Mouse (Mus musculus): ENCODE results near the gene Polr3h. TPM values are rescaled to one million over a fixed set of nuclear protein-coding genes. Genes with fewer than 3 reads are reported as not detected.
"Not testable (repeated sequence)": the region's sequence is repeated elsewhere in the genome, so short reads cannot be mapped to it uniquely, and the experiment has no call there.

The Polr3h gene
- polyA plus RNA-seq (2015; fragmentation: Nextera tagmentation; extraction: Ambion mirVana): 87.3 and 92.0 TPM in 2 replicates

- peak within 1 kb of the TSS; percentile 83 for H3K4me2 ChIP-seq
- H3K9ac ChIP-seq: peak within 1 kb of the TSS; percentile 59
- no peaks in the 10 kb centered on the region for H3K9me3 ChIP-seq
- no peaks in the 10 kb centered on the region for H3K36me3 ChIP-seq
- H3K27me3 ChIP-seq: no peaks in the 10 kb centered on the region
- ATAC-seq (ENCODE audit: low FRiP score, low read depth): peak; percentile 96
- WGBS: under 1% methylated on average over 52 of the region's 54 CpGs
- peak within 1 kb of the TSS; percentile 62 for H3K4me3 ChIP-seq
- peaks cover 39% of the 10 kb centered on the region for H3K4me1 ChIP-seq (replicated peaks)
- peak within 1 kb of the TSS; percentile 86 for H3K27ac ChIP-seq (replicated peaks)
These were observed at the start of gene Polr3h for GRCm38 (mm10) chr15:81925760-81926445. Gene Polr3h (minus strand): TSS chr15:81926240.

GRCm38 (mm10) chr15:81975156-81975555, 49.1 kb upstream of the Polr3h start:
- not testable (repeated sequence) for H3K9me3 ChIP-seq; H3K36me3 ChIP-seq; H3K9ac ChIP-seq; H3K4me2 ChIP-seq; ATAC-seq (ENCODE audit: low FRiP score, low read depth); H3K27me3 ChIP-seq; H3K27ac ChIP-seq (replicated peaks); H3K4me3 ChIP-seq; H3K4me1 ChIP-seq (replicated peaks)
- 92% methylated on average over 8 of the region's 8 CpGs for whole genome bisulfite sequencing

- H3K4me3 ChIP-seq; ATAC-seq (ENCODE audit: low FRiP score, low read depth); H3K36me3 ChIP-seq; H3K27me3 ChIP-seq; H3K4me1 ChIP-seq (replicated peaks); H3K9me3 ChIP-seq; H3K4me2 ChIP-seq; H3K27ac ChIP-seq (replicated peaks); H3K9ac ChIP-seq: not testable (repeated sequence)
- WGBS: 87% methylated on average over 4 of the region's 4 CpGs
These were observed 44.5 kb upstream of the Polr3h start for GRCm38 (mm10) chr15:81970498-81970897.

GRCm38 (mm10) chr15:81969635-81970034, 43.6 kb upstream of the Polr3h start:
- WGBS: 74% methylated on average over 6 of the region's 6 CpGs
- not testable (repeated sequence) for H3K4me2 ChIP-seq; ATAC-seq (ENCODE audit: low FRiP score, low read depth); H3K4me3 ChIP-seq; H3K27me3 ChIP-seq; H3K9me3 ChIP-seq; H3K36me3 ChIP-seq; H3K27ac ChIP-seq (replicated peaks); H3K9ac ChIP-seq; H3K4me1 ChIP-seq (replicated peaks)

GRCm38 (mm10) chr15:81969173-81969572, 43.1 kb upstream of the Polr3h start:
- 81% methylated on average over 7 of the region's 7 CpGs for WGBS
- Histone ChIP-seq H3K9me3 (0 out of 2 replicates have a peak, but pooled peaks cover 6% of the 10 kb centered on the region), H3K9ac (no peak overlapping the region), H3K4me2 (no peak overlapping the region), H3K4me3 (no peak overlapping the region), H3K27ac (replicated peaks) (no peak overlapping the region), H3K27me3 (no peaks in the 10 kb centered on the region), H3K4me1 (replicated peaks) (no peaks in the 10 kb centered on the region), H3K36me3 (no peaks in the 10 kb centered on the region)
- no peak for ATAC-seq (ENCODE audit: low FRiP score, low read depth)

- H3K27ac ChIP-seq (replicated peaks): no peak overlapping the region
- no peak overlapping the region for H3K4me3 ChIP-seq
- no peaks in the 10 kb centered on the region for H3K36me3 ChIP-seq
- no peaks in the 10 kb centered on the region for H3K4me1 ChIP-seq (replicated peaks)
- no peak overlapping the region for H3K9ac ChIP-seq
- no peak for ATAC-seq (ENCODE audit: low FRiP score, low read depth)
- H3K4me2 ChIP-seq: no peak overlapping the region
- H3K9me3 ChIP-seq: 0 out of 2 replicates have a peak, but pooled peaks cover 6% of the 10 kb centered on the region
- 63% methylated on average over 2 of the region's 2 CpGs for WGBS
- no peaks in the 10 kb centered on the region for H3K27me3 ChIP-seq
These were observed 42.4 kb upstream of the Polr3h start for GRCm38 (mm10) chr15:81968447-81968846.

- no peak for ATAC-seq (ENCODE audit: low FRiP score, low read depth)
These were observed 41.8 kb upstream of the Polr3h start for GRCm38 (mm10) chr15:81967821-81968220.

GRCm38 (mm10) chr15:81966062-81966829, 40.2 kb upstream of the Polr3h start:
- no peaks in the 10 kb centered on the region for H3K4me1 ChIP-seq (replicated peaks)
- no peaks in the 10 kb centered on the region for H3K9me3 ChIP-seq
- no peak overlapping the region for H3K27ac ChIP-seq (replicated peaks)
- no peak overlapping the region for H3K4me3 ChIP-seq
- no peaks in the 10 kb centered on the region for H3K27me3 ChIP-seq
- H3K4me2 ChIP-seq: no peak overlapping the region
- no peaks in the 10 kb centered on the region for H3K36me3 ChIP-seq
- H3K9ac ChIP-seq: no peak overlapping the region
- no peak for ATAC-seq (ENCODE audit: low FRiP score, low read depth)
- 90% methylated on average over 10 of the region's 14 CpGs for WGBS

More at GRCm38 (mm10) chr15:81967821-81968220, 41.8 kb upstream of the Polr3h start:
- no peaks in the 10 kb centered on the region for H3K27me3 ChIP-seq
- H3K4me2 ChIP-seq: no peak overlapping the region
- no peaks in the 10 kb centered on the region for H3K36me3 ChIP-seq
- no peak overlapping the region for H3K4me3 ChIP-seq
- H3K4me1 ChIP-seq (replicated peaks): no peaks in the 10 kb centered on the region
- 94% methylated on average over 5 of the region's 5 CpGs for WGBS
- 0 out of 2 replicates have a peak, but pooled peaks cover 3% of the 10 kb centered on the region for H3K9me3 ChIP-seq
- H3K9ac ChIP-seq: no peak overlapping the region
- H3K27ac ChIP-seq (replicated peaks): no peak overlapping the region

- H3K27ac ChIP-seq (replicated peaks): no peak overlapping the region
- no peaks in the 10 kb centered on the region for H3K27me3 ChIP-seq
- WGBS: 71% methylated on average over 4 of the region's 4 CpGs
- H3K36me3 ChIP-seq: no peaks in the 10 kb centered on the region
- H3K4me1 ChIP-seq (replicated peaks): peaks cover 3% of the 10 kb centered on the region
- no peaks in the 10 kb centered on the region for H3K9me3 ChIP-seq
- no peak overlapping the region for H3K9ac ChIP-seq
- H3K4me2 ChIP-seq: no peak overlapping the region
- H3K4me3 ChIP-seq: no peak overlapping the region
- ATAC-seq (ENCODE audit: low FRiP score, low read depth): no peak
These were observed 39.0 kb upstream of the Polr3h start for GRCm38 (mm10) chr15:81964980-81965545.

- Histone ChIP-seq H3K36me3 (no peaks in the 10 kb centered on the region), H3K4me1 (replicated peaks) (peaks cover 11% of the 10 kb centered on the region), H3K9ac (no peak overlapping the region), H3K9me3 (no peaks in the 10 kb centered on the region), H3K27me3 (no peaks in the 10 kb centered on the region), H3K4me2 (no peak overlapping the region), H3K4me3 (no peak overlapping the region), H3K27ac (replicated peaks) (no peak overlapping the region)
- WGBS: 62% methylated on average over 1 of the region's 1 CpGs
- no peak for ATAC-seq (ENCODE audit: low FRiP score, low read depth)
These were observed 38.2 kb upstream of the Polr3h start for GRCm38 (mm10) chr15:81964262-81964661.

GRCm38 (mm10) chr15:81961078-81961451, 35.0 kb upstream of the Polr3h start:
- Histone ChIP-seq H3K36me3 (no peaks in the 10 kb centered on the region), H3K4me2 (peak overlapping the region; percentile 86), H3K4me1 (replicated peaks) (peaks cover 16% of the 10 kb centered on the region), H3K27me3 (no peaks in the 10 kb centered on the region), H3K9me3 (no peaks in the 10 kb centered on the region), H3K4me3 (peak overlapping the region; percentile 66), H3K9ac (no peak overlapping the region), H3K27ac (replicated peaks) (peak overlapping the region; percentile 89)
- WGBS: 4% methylated on average over 7 of the region's 8 CpGs
- no peak; the same call in 1 of the 2 replicates for ATAC-seq (ENCODE audit: low FRiP score, low read depth)
